Mouse (Mus musculus) liver, embryonic 14.5 days (tissue): ENCODE data around the gene Naaladl2.

Source experiments
- CTCF ChIP-seq: IDR thresholded peaks from 2 replicates; pipeline ENCODE4 v1.5.1; 2016; ENCODE audit warnings: antibody characterized with exemption, low read depth, control low read depth
- EP300 ChIP-seq: IDR thresholded peaks from 2 replicates; pipeline ENCODE4 v1.6.1; 2016; ENCODE audit warnings: antibody characterized with exemption, low read depth

DNA sequence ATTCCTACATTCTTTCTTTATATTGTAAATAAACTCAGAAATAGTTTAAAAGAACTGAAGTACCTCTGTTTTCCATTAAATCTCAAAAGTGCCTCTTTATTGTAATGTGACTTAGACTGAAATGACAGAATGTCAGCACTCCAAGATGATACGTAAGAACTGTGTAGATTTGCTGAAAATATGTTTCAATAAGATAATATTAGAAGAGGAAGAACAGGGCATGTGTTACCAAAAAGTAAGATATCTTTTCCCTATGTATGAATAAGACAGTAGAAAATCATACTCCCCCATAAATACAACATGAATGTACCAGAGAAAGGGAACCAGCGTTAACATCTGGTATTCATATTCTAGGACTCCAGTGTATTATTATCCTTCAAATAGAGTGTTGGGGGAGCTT lies 362.4 kb downstream of the Naaladl2 start:
- TF ChIP-seq CTCF (no peak), EP300 (no peak)
